Mouse (Mus musculus) neural tube, embryonic 11.5 days (tissue): ENCODE results near the gene Grin2d. TPM values are rescaled to one million over a fixed set of nuclear protein-coding genes. Genes with fewer than 3 reads are reported as not detected.

Experiments used
- ATAC-seq: fragments of 200-750 bp; cut with Nextera tagmentation; 2 replicates; pipeline ENCODE4 v1.8.0; 2017; ENCODE audit warnings: moderate number of reproducible peaks, mild to moderate bottlenecking, moderate TSS enrichment, moderate library complexity; ENCODE audit not compliant: insufficient read depth, low FRiP score, low TSS enrichment
- DNase-seq: peaks from one replicate; pipeline ENCODE4 v3.0.0-alpha.2; 2015; ENCODE audit warnings: low spot score
- H3K27ac ChIP-seq: fragments of 300-500 bp; sonication (generic); 2 replicates; pipeline ENCODE4 v1.5.1; 2014; ENCODE audit warnings: low read depth, mild to moderate bottlenecking, low read length
- H3K27me3 ChIP-seq: fragments of 300-500 bp; sonication (generic); 2 replicates; pipeline ENCODE4 v1.6.1; 2014; ENCODE audit warnings: mild to moderate bottlenecking, low read length, mixed read lengths; ENCODE audit not compliant: control insufficient read depth, insufficient read depth
- H3K36me3 ChIP-seq: fragments of 300-500 bp; sonication (generic); 2 replicates; pipeline ENCODE4 v1.6.1; 2014; ENCODE audit warnings: mild to moderate bottlenecking, low read length, moderate library complexity, mixed read lengths; ENCODE audit not compliant: control insufficient read depth, insufficient read depth
- H3K4me1 ChIP-seq: fragments of 300-500 bp; sonication (generic); 2 replicates; pipeline ENCODE4 v1.6.1; 2014; ENCODE audit warnings: low read length, mixed read lengths; ENCODE audit not compliant: control insufficient read depth, insufficient read depth
- H3K4me2 ChIP-seq: fragments of 300-500 bp; sonication (generic); 2 replicates; pipeline ENCODE4 v1.6.1; 2014; ENCODE audit warnings: low read depth, mild to moderate bottlenecking, moderate library complexity
- H3K4me3 ChIP-seq: fragments of 300-500 bp; sonication (generic); 2 replicates; pipeline ENCODE4 v1.5.1; 2014; ENCODE audit warnings: low read depth, low read length
- H3K9ac ChIP-seq: fragments of 300-500 bp; sonication (generic); 2 replicates; pipeline ENCODE4 v1.6.1; 2014; ENCODE audit warnings: mild to moderate bottlenecking, low read length
- H3K9me3 ChIP-seq: fragments of 300-500 bp; sonication (generic); 2 replicates; pipeline ENCODE4 v1.6.1; 2016; ENCODE audit warnings: low read length; ENCODE audit not compliant: control insufficient read depth
- WGBS: fragments of 180-500 bp; shearing (Covaris S2); extraction: QIAGEN DNeasy Blood & Tissue Kit; methylation state at CpG from one replicate; pipeline ENCODE4 v1.1.7; 2014; 5-methylcytosine and 5-hydroxymethylcytosine counted together
- polyA plus RNA-seq: library from polyadenylated mRNA; unstranded; fragments of >200 nt; fragmentation: Nextera tagmentation; extraction: Ambion mirVana; gene quantifications from 2 replicates; pipeline ENCODE4 v1.2.1, GENCODE M21; 2014

Grin2d gene
- polyA plus RNA-seq, 1 experiment from 2014 or later: 0.73 TPM

DNA sequence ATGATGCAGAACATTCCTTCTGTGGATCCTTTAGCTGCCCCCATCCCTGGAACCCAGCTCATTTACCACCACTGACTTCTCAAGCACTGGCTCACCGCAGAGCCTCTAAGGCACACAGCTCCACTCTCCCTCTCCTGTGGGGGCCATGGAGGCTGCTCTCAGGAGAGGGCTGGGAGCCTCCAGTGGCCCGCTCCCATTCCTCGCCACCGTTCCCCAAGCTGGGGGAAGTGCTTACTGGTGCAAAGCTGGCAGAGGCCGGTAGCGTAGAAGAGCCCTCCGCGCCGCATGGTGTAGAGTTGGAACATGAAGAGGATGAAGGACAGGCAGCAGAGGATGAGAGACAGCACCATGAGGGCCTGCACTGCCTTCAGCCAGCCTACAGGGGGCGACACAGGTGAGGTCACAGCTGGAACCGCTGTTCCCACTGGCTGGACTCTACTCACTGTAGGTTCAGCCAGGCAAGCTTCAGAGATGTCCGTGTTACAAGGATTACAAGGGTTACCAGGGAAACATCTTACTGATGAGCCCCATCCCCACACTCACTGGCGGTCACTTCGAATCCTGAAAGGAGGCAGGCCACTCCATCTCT is 41.0 kb upstream of the Grin2d start:
- Histone ChIP-seq H3K4me2 (no peak overlapping the region), H3K4me1 (peaks cover 16% of the 10 kb centered on the region), H3K9me3 (no peaks in the 10 kb centered on the region), H3K36me3 (no peaks in the 10 kb centered on the region), H3K27ac (no peak overlapping the region), H3K9ac (no peak overlapping the region), H3K27me3 (no peaks in the 10 kb centered on the region), H3K4me3 (no peak overlapping the region)
- WGBS: 71% methylated on average over 14 of the region's 14 CpGs
- DNase-seq (no peak), ATAC-seq (no peak)

- Histone ChIP-seq H3K9ac (no peak overlapping the region), H3K36me3 (no peaks in the 10 kb centered on the region), H3K9me3 (no peaks in the 10 kb centered on the region), H3K4me3 (no peak overlapping the region), H3K27me3 (no peaks in the 10 kb centered on the region), H3K4me1 (peaks cover 16% of the 10 kb centered on the region), H3K27ac (no peak overlapping the region), H3K4me2 (no peak overlapping the region)
- no peak for ATAC-seq
- no peak for DNase-seq
- WGBS: 88% methylated on average over 15 of the region's 15 CpGs
Measured at GRCm38 (mm10) chr7:45917926-45918325, 39.7 kb upstream of the Grin2d start.

GRCm38 (mm10) chr7:45917004-45917704 is 39.0 kb upstream of the Grin2d start:
- peak overlapping the region; percentile 35; the same call in 1 of the 2 replicates for H3K9ac ChIP-seq
- H3K9me3 ChIP-seq: no peaks in the 10 kb centered on the region
- H3K27ac ChIP-seq: peak overlapping the region; percentile 80
- 30% methylated on average over 13 of the region's 13 CpGs for WGBS
- H3K27me3 ChIP-seq: no peaks in the 10 kb centered on the region
- DNase-seq (no peak), ATAC-seq (peak; percentile 48)
- peak overlapping the region; percentile 33 for H3K4me2 ChIP-seq
- 0 out of 2 replicates have a peak overlapping the region, but pooled peaks have one; percentile 1 for H3K4me3 ChIP-seq
- H3K36me3 ChIP-seq: no peaks in the 10 kb centered on the region
- peaks cover 16% of the 10 kb centered on the region for H3K4me1 ChIP-seq

- peak; percentile 88 for ATAC-seq
Measured at GRCm38 (mm10) chr7:45916056-45917003, 38.2 kb upstream of the Grin2d start.

GRCm38 (mm10) chr7:45915011-45915410 is 36.8 kb upstream of the Grin2d start:
- Histone ChIP-seq H3K4me2 (no peak overlapping the region), H3K9ac (no peak overlapping the region), H3K36me3 (peaks cover under 1% of the 10 kb centered on the region), H3K4me3 (no peak overlapping the region), H3K27me3 (no peaks in the 10 kb centered on the region), H3K27ac (no peak overlapping the region), H3K4me1 (peaks cover 16% of the 10 kb centered on the region), H3K9me3 (no peaks in the 10 kb centered on the region)
- WGBS: 87% methylated on average over 5 of the region's 5 CpGs
- no peak for ATAC-seq
- DNase-seq: no peak

More at GRCm38 (mm10) chr7:45916056-45917003, 38.2 kb upstream of the Grin2d start:
- no peaks in the 10 kb centered on the region for H3K9me3 ChIP-seq
- peak; percentile 82 for DNase-seq
- WGBS: 38% methylated on average over 26 of the region's 26 CpGs
- H3K27me3 ChIP-seq: no peaks in the 10 kb centered on the region
- H3K27ac ChIP-seq: peak overlapping the region; percentile 80
- peaks cover 16% of the 10 kb centered on the region for H3K4me1 ChIP-seq
- peak overlapping the region; percentile 36 for H3K9ac ChIP-seq
- H3K36me3 ChIP-seq: no peaks in the 10 kb centered on the region
- peak overlapping the region; percentile 33 for H3K4me2 ChIP-seq
- H3K4me3 ChIP-seq: peak overlapping the region; percentile 1; the same call in 1 of the 2 replicates

DNA sequence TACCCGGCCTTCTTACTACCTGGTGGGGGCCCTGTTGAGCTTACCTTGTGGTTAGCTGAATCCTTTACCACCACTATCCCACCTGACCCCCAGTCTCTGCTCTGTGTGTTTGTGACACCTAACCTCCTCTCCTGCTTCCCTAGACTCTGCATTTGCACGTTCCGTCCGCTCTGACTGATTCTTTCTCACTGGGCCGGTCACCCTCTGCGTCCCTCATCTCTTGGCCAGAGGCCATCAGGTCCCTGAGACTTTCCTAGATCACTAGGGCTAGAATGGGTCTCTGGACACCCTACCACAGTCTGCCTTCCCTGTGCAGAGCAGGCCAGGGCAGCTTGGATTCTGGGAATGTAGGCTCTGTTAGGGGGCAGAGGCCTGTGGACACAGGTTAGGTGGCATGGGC is 35.9 kb upstream of the Grin2d start:
- DNase-seq (no peak), ATAC-seq (no peak)
- Histone ChIP-seq H3K9me3 (no peaks in the 10 kb centered on the region), H3K9ac (no peak overlapping the region), H3K27me3 (no peaks in the 10 kb centered on the region), H3K4me3 (no peak overlapping the region), H3K36me3 (peaks cover 6% of the 10 kb centered on the region), H3K4me2 (no peak overlapping the region), H3K4me1 (peaks cover 16% of the 10 kb centered on the region), H3K27ac (no peak overlapping the region)
- WGBS: 93% methylated on average over 6 of the region's 6 CpGs

DNA sequence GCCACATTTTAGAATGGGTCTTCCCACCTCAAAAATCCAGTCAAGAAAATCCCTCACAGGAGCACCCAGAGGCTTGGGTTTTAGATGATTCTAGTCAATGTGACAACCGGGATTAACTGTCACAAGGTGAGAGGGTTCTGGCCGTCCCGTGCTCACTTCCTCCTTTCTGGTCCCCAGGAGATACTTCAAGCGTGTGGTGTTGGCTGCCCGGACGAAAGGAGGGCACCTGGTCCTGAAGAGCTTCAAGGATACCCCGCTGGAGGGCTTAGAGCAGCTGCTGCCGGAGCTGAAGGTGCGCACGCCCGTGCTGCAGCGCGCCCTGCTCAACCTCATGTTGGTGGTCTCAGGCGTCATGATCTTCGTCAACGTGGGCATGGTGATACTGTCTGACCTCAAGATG is 31.0 kb upstream of the Grin2d start:
- Histone ChIP-seq H3K36me3 (peaks cover 6% of the 10 kb centered on the region), H3K4me1 (no peaks in the 10 kb centered on the region), H3K9ac (no peak overlapping the region), H3K27me3 (no peaks in the 10 kb centered on the region), H3K4me3 (no peak overlapping the region), H3K9me3 (no peaks in the 10 kb centered on the region), H3K4me2 (no peak overlapping the region), H3K27ac (no peak overlapping the region)
- no peak for DNase-seq
- 94% methylated on average over 16 of the region's 16 CpGs for WGBS
- no peak for ATAC-seq

- no peak for DNase-seq
- H3K4me1 ChIP-seq: no peaks in the 10 kb centered on the region
- no peaks in the 10 kb centered on the region for H3K27me3 ChIP-seq
- H3K4me2 ChIP-seq: no peak overlapping the region
- peaks cover 6% of the 10 kb centered on the region for H3K36me3 ChIP-seq
- H3K9ac ChIP-seq: no peak overlapping the region
- H3K4me3 ChIP-seq: no peak overlapping the region
- ATAC-seq: no peak
- no peaks in the 10 kb centered on the region for H3K9me3 ChIP-seq
- no peak overlapping the region for H3K27ac ChIP-seq
Measured at GRCm38 (mm10) chr7:45908384-45908783, 30.2 kb upstream of the Grin2d start.
